Mouse (Mus musculus) forelimb bud, embryonic 11.5 days (tissue): ENCODE results near the gene Pus7.
A peak's percentile ranks its signal among the peaks of the same experiment; 100 is the strongest.

Experiments used
- DNase-seq: peaks from one replicate; pipeline ENCODE4 v3.0.0-alpha.2; 2012; ENCODE audit warnings: low read depth, low spot score

Gene Pus7

DNA sequence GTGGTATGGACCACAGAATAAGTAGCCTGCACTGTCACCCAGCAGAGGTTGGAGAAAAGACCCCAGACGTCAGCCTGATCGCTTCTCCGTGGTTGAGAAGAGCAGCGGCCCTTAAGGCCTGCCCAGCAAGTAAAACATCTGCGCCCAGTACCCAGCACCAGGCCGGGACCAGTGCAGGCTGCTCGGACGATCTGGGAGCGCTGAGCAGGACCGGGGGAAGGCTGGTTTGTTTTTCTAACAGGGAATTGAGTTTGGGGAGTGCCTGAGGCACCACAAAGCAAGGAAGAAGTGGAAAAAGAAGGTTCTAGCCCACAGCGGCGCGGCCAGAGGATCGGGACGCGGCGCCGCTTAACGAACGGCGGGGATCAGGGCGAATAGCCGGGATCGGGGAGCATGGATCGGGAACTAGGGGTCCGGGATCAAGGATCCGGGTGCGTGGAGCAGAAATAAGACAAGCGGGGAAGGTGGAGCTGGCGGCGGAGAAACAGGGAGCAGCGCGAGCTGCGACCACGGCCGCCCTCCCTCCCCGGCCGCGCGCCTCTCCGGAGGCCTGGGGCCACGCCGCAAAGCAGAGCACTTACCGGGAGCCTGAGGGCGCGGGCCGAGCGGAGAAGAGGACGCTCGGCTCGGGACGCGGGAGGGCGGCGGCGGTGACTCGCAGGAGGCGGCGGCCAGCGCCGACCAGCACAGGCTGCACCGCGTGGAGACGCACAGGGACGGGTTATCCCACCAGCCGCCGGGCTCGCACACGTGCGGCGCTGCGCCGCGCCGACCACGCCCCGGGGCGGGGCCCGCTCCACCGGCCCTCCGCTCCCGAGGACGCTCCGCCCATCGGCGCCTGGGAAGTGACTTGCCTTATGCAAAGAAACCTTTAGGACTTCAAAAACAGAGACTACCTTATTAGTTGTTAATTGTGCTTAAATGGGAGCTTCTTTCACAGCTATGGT, at the start of gene Pus7:
Pus7 (minus strand) TSS at position 781 of the 947 bp plus-strand sequence.
- DNase-seq, result peak; percentile 85

DNA sequence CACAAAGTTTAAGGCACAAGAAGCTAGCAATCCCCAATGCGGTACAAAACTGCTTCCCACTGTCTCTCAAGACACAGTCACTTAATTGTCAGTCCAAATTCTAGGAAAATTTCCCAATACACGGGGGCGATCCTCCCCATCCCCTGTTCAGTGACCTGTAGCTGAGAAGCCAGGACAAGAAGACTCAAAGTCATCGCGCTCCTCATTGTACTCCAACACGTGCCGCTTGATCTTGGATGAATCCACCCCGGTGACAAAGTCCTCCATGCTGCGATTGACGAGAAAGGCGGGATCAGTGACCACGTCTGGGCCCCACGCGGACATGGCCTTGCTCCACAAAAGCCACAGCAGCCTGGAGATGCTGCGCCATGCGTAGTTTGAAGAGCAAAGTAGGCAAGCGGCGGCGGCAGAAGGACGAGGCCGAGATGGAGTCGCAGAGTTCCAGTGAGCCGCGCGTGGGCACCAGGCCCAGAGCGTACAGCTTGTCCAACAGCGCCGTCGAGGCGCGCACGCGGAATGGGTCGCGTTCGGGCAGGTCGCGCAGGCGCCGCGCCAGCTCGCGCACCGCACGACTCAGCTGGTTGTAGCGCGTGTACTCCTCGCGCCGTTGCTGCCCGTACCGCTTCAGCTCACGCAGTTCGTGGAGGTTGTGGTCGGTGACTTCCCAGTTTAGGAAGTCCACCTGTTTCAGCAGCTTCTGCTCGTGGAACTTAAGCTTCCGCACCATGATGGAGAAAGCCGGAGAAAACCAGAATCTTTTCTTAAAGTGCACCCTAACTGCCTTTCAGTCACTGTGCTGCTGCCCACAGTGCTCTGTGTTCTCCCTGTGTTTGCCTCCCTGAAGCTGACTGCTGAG, 47.6 kb upstream of the Pus7 start:
- no peak for DNase-seq

DNA sequence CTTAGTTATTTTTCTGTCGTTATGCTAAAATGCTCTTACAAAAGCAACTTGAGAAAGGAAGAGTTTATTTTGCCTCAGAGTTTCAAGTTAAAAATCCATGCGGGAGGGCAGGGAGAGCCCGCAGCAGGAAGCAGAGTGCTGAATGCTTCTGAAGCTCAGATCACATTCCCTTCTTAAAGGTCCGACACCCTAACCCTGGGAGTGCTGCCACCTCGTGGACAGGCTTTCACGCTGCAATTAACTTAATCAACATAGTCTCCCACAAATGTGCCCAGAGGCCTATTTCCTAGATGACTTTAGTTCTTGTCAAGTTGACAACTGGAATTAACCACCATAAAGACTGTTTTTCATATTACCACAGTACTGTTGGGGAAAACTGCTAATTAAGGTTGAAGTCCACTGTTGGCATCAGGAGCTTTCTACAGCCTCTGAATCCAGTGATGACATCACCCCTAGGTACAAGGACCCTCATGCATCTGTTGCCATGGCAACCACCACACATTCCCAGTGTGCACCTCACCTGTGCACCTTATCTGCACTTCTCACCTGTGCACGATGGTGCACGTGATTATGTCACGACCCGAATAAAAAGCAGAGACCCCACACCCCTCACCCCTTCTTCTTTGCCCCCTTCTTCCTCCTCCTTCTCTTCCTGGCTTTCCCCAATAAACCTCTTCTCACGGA, 43.0 kb upstream of the Pus7 start:
- peak; percentile 73 for DNase-seq

DNA sequence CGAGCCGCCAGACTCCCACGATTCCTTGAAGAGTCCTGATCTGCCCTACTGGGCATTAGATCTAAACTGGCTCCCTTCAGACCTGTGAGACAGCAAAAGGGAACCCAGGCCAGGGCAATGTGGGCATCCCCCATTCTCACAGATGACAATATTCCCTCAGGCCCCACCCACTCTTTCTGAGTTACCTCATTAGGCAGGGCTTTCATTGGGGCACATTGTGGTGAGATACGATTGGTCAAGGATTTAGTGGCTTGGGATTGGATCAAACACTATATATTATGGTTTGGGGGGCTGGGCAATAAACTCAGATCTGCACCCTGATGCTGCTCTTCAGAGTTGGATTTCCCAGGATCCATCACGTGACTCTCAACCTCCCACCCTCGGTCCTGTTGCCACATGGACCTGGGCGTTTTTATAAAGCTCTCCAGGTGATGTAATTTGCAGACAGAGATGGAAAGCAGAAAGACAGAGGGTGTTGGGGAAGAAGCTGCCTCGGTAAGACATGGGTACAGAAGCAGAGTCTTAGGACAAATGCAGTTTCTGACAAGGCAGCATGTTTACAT, 40.7 kb upstream of the Pus7 start:
- no peak for DNase-seq

DNA sequence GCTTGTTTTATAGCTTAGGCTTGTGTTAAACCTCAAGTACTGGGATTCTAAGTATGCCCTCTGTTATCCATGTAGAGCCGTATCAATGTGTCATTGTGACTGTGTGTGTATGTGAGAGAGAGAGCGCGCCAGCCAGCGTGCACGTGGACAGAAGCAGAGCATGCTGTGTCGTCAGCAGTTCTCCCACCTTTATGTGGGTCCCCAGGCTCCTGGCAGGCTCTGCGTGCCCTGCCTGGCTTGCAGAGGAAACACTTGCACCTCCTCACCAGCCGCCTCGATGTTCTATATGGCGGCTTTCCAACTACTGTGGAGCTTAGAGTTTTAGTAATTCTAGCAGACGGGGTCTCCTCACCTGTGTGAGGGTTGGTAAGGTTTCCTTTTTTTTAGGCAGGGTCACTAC, 38.8 kb upstream of the Pus7 start:
- DNase-seq, result no peak

DNA sequence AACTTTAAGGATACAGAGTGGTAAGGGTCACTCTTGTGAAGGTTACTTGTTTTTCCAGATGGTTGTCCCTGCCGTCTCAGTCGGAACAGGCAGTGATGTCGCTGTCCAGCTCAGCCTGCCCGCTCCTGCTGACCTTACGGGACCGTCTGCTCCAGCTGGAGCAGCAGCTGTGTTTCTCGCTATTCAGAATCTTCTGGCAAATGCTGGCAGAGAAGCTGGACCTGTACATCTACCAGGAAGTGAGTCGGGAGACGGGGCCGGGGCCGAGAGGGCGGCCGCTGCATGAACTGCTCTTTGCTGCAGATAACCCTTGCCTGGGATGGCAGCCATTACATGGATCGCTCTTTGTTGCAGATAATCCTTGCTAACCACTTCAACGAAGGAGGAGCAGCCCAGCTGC, 33.2 kb upstream of the Pus7 start:
- DNase-seq, result no peak

DNA sequence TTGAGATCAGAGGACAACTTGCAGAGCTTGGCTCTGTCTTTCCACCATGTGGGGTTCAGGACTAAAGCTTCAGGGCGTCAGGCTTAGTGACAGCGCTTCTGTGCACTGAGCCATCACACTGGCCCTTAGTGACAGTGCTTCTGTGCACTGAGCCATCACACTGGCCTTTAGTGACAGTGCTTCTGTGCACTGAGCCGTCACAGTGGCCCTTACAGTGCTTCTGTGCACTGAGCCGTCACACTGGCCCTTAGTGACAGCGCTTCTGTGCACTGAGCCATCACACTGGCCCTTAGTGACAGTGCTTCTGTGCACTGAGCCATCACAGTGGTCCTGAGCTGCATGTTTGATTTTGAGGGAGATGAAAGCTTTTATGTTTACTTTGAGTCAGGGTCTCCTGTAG, 31.3 kb upstream of the Pus7 start:
- DNase-seq, result no peak

DNA sequence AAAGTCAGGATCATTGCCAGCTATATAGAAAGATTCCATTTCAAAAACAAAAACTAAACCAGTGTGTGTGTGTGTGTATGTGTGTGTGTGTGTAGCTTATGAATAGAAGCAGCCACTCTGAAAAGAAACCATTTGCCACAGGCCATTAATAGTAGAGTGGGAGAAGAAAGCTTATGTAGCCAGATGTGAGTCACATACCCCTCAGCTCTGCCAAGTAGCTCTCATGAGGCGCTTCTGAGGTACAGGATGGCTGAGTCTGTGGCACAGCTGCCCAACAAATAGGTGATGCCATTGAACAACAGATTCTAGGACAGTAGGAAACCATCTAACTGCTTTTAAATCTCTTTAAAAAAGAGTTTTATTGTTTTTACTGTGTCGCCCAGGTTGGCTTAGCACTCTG, 9.2 kb upstream of the Pus7 start:
- DNase-seq, result no peak

DNA sequence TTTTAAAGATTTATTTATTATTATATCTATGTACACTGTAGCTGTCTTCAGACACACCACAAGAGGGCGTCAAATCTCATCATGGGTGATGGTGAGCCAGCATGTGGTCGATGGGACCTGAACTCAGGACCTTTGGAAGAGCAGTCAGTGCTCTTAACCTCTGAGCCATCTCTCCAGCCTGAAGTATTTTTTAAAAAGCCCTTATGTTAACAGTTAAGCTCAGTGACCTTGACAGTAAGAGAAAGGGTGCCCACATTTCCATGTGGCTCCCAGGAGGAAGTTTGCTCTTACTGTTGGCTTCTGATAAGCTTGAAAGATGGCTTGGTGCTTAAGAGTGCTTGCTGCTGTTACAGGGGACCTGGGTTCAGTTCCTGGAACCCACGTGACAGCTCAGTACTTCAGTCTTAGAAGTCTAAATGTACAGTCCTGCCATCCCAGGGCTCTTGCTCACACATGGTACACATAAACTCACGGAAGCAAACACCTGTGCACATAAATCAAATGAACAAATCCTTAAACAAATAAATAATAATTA, 5.6 kb upstream of the Pus7 start:
- DNase-seq, result no peak

DNA sequence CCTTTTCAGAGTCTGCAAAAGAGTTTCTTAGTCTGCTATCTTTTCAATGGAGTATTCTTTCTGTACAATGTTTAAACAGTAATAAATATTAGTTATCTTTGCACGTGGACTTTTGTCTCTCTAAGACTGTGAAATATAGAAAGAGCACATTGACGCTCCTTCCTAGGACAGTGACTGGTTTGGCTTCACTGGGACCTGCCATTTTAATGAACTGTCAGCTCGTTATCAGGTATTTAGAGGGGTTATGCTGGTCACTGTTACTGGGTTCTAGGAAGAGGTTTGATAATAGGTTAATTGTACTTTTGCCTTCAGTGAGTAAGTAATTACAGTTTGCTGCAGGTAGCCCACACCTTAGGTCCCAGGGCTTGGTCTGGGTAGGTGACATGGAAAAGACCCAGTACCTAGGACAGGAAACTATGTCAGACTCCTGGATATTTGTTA, 4.9 kb upstream of the Pus7 start:
- DNase-seq, result no peak

DNA sequence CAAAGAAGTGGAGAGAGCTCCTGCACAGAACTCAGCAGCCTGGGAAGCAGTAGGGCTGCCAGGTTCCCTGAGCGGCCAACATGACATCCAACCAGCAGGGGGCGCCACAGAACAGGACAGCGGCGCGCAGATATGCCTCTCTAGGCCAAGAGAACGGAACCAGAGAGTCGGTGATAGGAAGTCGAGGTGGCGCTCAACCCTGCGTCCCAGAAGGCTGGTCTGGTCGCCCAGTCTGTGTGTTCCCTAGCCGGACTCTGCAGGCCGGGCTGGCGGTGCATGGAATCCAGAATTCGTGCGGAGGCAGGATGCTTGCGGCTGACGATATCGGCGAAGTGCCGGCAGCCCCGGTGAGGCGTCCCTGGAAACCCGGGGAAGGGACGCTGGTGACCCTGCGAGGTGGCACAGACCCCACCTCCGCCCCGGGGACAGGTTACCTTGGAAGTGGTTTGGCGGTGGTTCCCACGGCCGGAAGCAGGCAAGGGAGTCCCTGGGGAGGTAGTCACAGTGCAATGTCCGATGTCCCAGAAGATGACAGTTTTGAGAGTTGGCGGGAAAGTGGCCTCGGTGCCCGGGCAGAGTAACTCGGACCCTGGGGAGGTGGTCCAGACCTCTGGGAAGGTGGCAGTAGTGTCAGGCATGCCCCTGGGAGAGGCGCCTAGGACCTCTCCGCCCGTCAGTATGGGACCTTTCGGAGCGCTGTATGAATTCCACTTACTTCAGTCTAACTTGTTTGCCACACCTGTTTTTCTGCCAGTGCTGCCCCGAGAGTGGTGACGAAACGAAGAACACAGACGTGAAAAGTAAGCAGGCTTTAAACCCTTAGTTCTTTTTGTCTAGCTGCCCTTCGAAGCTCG, 4.3 kb upstream of the Pus7 start, which contains the start of gene Rint1:
Rint1 (plus strand) TSS at position 176 of the 854 bp plus-strand sequence.
- DNase-seq, result peak; percentile 94

DNA sequence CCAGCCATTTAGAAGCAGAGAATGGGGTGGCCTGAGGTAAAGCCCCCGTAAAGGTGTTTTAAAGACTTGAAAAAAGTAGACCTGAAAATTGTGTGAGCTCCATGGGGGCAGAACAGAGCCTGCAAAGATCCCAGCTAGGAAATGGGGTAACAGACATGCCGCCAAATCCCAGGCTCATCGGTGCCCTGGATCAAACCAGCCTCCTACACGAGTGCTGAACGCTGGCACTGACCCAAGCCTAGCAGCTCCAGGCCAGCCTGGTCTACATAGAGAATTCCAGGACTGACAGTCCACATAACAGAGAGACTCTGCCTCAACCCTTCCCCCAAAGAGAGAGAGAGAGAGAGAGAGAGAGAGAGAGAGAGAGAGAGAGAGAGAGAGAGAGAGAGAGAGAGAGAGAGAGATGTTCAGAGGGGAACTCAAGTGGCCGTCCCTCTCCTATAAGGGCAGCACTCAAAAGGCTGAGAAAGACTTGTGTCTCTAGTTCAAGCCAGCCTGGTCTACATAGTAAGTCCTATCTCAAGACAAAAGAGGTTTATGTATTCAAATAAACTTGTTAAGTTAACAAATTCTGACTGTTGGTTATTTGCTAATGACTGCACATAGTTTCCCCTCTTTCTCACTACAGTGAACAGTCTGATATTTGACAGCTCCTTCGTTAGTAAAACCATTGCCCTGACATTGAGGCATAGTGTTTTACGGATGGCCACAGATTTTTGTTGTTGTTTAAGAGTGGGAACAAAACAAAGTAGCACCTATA, 1.3 kb downstream of the Pus7 start:
- DNase-seq, result no peak

DNA sequence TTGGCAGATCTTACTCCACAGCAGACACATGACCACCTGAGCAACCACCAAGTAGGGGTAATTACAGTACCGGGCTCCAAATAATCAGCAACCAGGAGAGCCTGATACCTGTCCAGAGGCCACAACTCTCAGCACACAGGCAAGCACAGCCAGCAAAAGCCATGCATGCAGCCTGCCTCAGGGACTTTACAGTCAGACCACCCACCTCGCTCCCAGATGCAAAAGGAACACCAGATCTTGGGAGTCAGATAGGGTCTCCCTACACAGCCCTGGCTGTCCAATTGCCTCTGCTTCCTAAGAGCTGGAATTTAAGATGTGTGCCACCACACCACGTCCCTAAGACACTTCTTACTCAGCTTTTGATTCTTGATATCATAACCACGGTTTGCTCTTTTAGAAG, 2.3 kb downstream of the Pus7 start:
- peak; percentile 52 for DNase-seq

DNA sequence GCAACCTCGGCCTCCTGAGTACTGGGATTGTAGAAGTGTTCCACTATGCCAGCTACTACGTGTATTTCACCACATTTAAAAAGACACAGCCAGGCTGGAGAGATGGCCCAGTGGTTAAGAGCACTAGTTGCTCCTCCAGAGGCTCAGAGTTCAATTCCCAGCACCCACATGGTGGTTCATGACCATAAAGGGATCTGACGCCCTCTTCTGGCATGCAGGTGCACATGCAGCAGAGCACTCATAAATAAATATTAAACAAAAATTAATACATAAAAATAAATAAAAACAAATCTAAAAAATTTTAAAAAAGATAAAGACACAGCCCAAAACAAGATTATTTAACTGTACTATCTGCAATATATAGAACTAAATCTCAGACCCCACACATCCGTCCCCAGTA, 3.0 kb downstream of the Pus7 start:
- DNase-seq, result no peak

DNA sequence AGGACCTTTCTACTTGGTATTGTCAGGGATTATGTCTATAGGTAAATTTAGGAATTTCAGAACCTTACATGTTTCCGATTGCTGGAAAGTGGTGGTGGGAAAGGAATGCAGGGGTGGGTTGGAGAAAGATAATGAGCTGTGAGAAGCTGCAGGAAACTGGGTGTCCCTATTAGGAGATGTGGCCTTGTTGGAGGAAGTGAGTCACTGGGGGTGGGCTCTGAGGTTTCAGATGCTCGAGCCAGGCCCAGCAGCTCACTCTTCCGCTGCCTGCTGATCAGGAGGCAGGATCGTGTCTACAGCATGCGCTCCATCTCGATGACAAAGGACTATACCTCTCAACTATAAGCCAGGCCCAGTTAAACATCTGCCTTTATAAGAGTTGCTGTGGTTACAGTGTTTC, 9.3 kb downstream of the Pus7 start:
- DNase-seq, result no peak

DNA sequence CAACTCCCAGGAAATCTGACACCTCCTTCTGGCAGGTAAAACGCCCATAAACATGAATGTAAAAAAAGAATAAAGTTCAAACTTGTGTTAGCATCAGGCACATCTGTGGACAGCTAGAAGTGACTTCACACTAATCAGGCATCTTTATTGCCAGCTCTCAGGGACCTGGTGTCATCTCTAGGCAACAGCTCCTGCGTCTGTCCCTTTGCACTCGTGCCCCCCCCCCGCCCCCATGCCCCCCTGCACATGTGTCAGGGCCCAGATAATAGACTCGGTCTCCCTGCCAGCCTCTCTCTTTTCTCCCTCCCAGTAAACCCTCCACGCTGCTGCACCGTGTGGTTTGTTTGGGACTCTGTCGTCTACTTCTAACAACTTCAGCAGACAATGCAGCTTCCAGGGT, 12.4 kb downstream of the Pus7 start:
- no peak for DNase-seq

DNA sequence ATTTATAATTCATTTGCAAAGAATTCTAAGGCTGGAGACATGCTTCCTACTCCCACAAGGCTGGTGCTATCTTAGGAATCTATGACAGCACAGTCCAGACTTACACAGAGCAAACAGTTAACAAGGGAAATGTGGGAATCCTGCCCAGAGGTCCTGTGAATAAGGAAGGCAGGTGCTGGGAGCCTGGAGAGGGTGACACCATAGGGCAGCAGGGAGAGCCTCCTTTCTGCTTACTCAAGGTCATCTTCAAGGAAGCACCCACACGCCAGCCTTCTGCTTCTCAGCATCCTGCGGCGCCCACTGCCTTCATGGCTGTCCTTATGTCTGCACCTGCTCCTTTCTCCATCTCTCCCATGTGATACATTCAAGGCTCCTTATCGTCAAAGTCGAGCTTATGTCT, 19.0 kb downstream of the Pus7 start:
- no peak for DNase-seq

DNA sequence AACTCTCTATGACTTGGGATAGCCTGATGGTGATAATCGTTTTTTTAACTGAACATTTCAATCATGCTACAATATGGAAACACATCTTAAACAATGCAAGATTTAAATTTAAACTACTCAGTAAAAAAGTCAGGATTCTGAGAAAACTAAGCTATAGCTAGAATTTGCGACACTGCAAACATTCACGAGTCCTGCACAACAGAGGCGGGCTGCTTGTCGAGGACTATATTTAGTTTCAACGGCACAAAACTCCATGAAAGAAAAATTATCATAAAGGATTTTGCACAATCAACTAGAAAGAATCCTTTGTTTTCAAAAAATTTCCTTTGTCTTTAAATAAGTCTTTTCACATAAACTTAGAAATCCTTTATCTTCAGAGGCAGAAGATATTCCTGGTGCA, 21.0 kb downstream of the Pus7 start:
- DNase-seq, result no peak

DNA sequence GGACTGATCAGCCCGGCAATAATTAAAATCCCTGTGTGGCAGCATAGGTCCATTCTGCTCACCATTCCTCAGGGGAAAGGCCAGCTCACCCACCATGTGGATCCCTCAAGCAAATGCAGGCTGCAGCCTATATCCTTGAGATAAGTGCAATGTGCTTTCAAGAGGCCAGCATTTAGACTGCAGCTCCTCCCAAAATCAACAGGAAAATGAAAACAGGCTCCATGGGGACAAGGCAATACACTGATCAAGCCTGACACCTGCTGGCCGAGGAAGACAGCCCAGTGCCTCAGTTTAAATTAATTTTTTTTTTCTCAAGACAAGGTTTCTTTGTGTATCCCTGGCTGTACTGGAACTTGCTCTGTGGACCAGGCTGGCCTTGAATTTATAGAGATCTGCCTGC, 24.9 kb downstream of the Pus7 start:
- peak; percentile 26 for DNase-seq

DNA sequence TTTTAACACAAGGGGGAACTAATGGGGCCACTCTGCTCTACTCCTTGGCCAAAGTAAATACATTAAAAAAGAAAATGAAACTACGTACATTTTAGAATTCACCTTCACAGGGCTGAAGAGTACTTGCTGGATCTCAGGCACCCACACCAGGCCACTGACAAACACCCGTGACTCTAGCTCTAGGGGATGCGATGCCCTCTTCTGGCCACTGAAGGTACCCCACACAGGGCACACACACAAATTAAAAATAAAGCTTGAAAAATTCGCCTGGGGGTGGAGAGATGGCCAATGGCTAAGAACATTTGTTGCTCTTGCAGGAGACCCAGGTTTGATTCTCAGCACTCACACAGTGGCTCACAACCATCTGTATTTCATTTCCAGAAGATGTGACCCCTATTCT, 27.1 kb downstream of the Pus7 start:
- DNase-seq, result no peak
